Mouse (Mus musculus): ENCODE data around the gene Nell1.

Nell1 gene

DNA sequence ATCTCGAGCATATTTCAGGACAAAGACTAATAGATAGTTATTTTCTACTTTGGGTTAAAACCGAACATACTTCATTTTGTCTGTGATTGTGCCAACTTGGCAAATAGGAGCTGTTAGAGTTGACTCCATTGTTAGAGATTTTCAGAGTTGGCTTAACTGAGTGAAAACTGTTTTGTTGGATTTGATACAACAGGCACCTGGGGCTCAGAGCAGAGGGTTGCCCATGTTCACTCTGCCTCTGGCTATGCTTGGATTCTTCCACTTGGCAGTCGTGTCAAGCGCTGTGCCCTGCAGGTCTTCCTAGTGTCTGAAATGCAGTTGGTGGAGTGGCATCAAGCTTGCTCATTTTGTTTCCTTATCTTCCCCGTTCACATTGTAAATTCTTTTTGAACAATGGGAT is 363.6 kb downstream of the Nell1 start:
- DNase-seq: no peak

DNA sequence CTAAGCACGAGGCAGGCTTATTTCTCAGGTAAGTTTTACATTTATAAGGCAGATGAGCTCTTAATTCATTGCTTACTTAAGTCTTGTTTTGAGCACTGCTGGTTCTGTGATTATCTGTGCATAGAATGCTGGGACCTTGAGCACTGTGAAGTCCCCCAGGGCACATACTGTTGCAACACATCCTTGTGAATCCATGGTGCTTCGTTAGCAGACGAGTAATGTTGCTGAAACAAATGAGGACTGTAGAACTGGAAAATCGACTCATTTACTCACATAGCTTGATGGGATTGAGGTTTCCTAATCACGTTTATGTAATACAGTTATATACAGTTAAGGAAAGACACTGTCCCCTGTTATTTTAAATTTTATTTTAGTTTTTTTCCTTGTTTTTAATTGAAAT is 364.1 kb downstream of the Nell1 start:
- DNase-seq: no peak

DNA sequence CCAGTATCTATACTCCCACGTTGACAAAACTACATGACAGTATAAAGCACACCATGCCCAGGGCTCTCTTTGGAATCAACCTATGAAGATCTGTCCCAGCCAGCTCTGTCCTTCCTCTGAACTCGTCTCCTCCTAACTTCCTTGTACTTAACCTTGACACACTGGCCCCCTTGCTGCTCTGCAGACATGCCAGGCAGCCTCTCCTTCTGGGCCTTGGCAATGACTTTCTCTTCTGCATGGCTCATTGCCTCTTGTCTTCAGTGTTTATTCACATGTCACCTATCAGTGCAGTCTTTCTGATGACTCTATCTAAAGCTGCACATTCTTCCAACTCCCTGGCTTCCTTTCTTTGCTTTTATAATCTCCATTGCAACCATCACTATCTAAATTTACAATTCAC is 376.9 kb downstream of the Nell1 start:
- DNase-seq: no peak

DNA sequence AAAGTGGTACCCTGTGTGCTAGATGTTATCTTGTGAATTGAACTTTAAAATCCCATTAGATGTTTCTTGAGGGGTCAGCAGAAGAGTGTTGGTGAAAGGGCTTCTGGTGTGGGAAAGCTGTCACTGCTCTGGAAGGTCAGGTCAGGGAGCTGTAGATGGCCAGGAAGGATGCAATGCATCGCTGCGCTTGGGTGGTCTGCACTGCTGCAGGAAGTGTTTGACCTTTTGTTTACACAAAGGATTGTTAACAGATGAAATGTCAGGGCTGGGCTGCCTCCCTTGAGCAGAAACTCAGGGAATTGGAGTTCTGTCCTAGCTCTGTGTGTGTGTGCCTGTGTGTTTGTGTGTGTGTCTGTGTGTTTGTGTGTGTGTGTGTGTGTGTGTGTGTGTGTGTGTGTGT is 382.5 kb downstream of the Nell1 start:
- no peak for DNase-seq

DNA sequence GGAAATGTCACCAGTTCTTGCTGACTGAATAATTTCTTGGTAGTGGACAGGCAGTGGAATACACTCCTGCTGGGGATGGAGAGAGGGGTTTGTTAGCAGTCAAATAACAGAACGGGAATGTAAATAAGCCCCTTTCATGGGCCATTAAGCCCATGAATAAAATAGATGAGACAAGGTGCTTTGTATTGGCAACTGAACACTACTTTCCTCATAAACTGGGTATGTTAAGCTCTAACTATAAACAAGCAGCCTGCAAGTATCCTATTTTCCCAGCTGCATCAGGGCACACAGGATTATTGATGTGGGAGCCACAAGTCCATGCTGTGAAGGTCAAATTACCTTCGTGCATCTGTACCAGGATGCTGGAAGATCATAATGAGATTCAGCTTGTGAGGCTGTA is 387.4 kb downstream of the Nell1 start:
- DNase-seq: no peak

DNA sequence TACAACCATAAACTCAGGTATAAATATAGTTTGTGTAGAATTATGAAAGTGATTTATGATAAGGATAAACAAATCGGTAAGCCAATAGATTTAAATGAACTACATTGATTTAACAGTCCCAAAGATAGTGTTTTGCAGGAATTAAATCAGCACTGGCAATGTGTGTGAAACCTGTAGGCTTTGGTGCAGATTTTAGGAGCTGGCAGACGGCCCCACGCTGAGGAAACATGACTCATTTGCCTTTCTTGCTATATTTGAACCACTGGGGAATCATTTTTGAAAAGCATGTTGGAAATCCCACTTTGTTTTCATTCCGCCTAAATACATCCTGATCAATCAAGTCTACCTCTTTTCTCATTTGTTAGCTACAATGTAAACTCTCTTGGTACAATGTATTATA is 400.2 kb downstream of the Nell1 start:
- no peak for DNase-seq

DNA sequence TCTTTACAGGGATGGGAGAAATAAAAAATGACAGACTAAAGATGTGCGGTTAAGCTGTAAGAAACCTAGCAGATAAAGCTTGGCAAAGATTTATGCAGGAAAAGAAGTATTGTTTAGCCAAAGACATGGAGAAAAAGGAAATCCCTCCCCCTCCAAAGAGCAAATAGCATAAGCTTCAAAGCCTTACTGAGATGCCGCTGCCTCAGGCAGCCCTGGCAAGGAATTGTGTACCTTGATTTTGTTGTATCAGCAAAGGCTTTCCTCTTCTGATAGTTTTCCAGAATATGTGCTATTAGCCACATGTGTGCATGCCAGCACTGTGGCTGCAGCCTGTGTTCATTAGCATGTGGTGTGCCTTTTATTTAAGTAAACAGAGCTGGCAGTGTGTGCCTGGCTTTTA is 435.8 kb downstream of the Nell1 start:
- no peak for DNase-seq

DNA sequence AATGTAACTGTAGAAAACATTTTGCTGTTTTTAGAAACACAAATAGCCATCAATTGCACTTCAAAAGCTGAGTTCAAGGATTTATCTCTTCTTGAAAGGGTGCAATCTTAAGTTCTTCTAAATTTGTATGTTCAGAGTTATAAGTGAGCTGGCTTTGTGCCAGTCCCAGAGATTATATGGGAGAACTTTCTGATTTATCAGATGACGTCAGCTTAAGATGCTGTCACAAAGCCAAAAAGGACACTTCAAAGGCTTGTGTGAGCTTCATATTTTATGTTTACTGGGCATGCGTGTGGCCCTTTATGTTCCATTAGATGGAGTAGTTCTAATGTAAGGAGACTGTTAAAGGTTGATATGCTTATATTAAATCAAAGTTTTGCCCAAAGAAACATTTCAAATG is 445.3 kb downstream of the Nell1 start:
- DNase-seq: no peak

DNA sequence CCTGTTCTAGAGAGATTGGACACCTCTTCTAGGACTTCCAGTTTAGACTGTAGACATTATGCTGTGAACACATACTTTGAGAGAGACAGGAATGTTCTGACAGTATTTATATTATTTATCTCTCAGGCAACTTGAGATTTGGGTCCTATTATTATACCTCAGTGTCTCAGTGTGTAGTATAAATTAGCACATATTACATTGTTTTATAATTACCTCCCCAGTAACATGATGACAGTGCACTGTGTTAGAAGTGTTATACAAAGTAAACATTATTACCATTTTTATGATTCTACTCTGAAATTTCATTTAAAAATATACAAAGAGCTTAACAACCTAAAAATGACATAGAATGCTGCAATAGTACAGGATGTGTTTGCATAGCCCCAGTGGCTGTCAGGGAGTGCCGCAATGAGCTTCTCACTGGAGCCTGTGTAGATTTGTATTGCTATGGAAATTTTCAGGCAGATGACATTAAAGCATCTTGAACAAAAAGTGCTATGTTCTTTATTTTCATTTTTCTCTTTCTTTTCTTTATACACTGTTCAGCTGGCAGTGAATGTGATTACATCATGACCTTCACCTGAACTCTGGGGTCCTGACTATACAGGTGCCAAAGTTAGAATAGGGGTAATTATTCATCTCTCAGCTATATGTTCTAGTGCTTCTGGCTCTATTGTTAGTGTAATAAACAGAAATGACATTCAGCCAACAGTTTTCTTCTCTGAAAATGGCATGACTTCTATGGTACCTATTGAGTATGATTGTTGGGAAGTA is 447.9 kb downstream of the Nell1 start:
- DNase-seq: no peak

DNA sequence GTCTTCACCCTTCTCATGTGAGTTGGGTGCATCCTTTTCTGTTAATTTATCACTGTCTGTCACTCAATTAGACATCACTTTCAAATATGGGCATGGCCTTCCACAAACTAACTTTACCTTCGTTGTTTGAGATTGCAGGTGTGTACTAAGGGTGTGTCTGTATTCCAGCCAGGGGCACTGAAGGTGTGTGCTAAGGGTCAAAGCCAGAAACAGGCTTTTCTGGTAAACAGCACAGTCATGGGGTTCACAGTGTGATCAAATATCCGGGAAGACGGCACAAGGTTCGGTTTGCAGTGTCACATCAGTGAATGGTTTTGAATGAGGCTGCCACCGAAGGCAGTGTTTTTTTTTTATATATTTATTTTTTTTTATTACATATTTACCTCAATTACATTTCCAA is 455.1 kb downstream of the Nell1 start:
- DNase-seq: no peak

DNA sequence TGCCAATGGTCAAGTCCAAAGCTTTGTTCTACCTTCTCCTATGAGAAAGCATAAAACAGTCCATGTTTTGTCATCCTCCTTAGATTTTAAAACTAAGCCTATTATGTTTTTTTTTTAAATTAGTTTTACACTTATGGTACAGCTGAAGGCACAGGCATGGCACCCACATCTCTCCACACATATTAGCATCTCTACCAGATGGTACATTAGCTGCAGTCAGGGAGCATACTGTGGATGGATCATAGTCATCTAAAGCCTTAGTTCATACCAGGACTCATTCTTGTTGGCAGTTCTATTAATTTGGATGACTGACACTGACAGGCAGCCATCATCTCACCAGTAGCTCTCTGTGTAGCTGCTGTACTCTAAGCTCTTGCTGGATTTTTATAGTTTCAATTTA is 466.6 kb downstream of the Nell1 start:
- no peak for DNase-seq

DNA sequence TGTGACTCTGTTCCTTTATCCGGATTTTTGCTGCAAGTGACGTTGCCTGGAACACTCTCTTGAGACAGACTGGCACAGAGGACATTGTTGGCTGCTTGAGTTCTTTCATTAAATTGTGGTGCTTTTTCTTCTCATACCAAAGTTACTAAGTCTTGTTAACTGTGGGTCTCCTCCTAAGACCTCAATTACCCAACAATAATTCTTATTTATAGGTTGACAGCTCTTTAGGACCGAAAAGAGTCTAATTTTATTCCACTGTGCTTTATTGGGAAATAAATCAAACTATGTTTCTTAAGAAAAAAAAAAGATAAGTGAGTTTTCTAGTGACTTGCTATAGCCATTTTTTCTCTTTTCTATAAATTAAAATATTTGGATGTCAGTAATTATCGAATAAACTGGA is 472.7 kb downstream of the Nell1 start:
- DNase-seq: no peak

DNA sequence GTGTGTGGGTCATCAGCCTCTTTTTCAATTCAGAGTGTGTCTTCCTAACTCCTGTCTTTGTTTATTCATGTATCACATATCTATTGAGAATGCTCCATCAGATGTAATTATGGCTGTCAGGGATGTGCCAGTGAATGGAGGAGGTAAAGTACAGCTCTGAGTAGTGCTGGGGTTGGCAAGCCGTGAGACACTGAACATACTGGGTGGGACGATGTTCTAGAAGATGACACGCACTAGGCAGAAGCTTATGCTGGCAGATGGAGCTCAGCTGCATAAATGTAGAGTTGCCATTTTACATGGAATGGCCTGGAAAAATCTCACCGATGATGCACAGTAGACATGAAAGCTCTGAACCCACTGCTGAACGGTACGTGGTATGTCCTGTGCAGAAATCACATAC is 493.1 kb downstream of the Nell1 start:
- no peak for DNase-seq

DNA sequence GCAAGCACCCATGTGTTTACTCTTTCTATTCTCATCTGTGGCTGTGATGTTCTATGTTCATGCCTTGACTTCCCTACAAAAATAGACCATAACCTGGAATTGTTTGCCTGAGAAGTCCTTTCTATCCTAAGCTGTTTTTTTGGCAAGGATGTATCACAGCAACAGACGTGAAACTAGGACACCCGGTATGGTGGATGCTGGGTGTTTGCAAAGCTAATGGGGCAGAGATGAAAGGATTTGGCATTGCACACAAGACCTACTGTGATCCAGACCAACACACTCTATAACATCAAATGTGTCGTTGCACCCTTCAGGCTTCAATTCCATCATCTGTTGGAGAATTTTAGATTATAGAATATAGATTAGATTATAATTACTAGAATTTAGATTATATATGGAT is 495.9 kb downstream of the Nell1 start:
- no peak for DNase-seq

DNA sequence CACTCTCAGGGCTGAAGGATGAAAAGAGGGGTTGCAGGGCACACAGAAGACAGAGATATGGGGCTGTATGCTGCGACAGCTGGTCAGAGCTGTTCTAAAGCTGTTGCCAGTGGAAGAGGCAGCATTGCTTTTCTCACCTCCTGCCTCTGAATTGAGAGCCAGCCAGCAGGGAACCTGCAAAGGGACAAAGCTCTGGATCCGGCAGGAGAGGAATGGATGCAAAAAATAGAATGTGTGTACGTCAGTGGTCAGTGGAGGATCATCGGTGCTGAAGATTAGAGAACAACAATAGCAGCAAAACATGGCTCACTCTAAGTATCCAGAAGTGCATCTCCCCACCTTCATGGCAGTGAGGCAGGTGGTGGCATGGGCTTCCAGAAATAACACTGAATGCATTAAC is 507.3 kb downstream of the Nell1 start:
- DNase-seq: no peak

DNA sequence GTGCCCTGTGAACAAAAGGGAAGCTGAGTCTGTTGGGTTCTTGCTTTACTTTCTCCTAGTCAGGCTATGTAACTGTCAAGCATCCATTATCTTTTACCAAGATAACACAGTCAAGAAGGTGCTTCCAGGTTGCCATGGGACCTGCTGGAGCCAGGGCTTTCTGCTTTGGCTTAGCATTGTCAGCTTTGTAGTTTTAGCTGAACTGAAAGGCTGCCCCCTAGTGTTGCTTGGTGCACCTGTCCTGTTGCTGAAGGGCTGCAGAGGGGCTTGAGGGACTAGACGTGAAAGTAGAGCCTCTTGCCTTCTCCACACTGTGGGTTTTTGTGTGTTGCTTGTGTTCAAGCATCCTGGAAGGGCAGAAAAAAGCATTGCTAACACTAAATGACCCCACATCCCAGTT is 510.6 kb downstream of the Nell1 start:
- no peak for DNase-seq

DNA sequence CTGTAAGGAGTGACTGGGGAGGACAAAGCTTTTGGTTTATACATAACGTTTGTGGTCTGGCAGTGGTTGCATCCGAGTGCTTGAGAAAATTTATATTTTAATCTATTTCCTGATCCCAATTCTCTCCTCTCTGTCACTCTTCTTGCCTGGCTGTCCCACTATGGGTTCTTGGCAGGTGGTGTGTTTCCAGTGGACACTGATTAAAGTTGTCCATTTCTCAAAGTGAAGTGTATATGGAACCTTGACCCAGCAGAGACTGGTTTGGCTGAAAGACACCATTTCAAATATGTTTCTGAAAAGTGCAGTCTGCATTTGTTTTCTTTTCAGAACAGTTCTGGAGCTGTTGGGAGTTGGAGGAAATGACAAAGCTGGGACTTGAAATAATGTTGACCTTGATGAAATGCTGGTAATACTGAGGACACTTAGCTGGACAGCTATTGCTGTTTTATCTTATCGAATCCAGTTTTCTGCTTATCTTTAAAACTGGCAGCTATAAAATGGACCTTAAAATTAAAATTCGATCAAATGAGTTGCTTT is 512.3 kb downstream of the Nell1 start:
- no peak for DNase-seq

DNA sequence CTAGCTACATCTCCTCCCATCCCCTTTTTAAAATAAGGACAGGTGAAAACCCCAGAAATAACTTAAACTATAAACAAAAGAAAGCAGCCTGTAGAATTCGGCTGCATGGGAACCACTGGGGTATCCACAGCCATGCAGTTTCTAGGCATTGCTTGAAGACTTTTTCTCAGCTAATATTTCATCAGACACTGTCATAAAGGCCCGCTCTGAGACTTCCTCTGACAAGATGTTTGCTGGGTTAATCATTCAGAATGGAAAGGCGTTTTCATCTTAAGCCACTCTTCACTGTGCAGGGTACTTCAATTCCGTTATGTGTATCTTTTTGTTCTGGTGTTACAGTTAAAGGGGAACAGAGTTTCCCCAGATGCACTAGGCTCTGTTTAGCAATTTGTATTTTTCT is 526.9 kb downstream of the Nell1 start:
- no peak for DNase-seq

DNA sequence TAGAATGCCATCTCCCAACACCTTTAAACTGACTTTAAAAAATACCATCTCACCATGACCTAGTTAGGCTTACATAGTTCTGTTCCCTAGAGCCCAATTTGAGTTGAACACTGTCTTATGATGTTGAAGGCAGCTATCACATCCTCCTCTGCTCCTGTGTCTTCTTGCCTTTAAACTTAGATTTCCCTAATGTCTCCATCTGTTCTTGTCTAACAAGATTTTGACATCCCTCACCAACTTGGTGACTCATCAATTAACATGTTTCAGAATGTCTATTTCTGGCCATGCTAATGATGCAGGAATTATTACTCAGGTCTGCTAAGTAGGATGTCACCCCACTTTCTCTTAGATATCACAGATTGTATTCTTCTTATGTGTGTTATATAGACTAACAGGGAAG is 532.4 kb downstream of the Nell1 start:
- DNase-seq: no peak

DNA sequence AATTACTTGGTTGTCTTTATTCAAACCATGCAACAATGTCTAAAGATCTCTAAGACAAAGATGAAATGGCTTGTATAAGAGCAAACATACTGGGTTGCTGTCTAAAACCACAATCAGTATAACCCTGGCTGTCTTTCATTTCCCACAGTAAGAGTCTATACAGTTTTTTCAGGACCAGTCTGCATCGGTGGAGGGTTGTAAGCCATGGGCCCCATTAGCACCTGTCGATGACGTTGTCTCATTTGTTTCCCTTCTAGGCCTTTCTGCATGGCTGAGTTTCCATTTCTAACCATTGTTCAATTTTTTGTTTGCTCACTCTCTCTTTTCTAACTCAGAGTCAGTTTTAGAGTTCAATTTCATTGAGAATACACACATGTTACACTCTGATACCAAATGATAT is 540.2 kb downstream of the Nell1 start:
- no peak for DNase-seq

DNA sequence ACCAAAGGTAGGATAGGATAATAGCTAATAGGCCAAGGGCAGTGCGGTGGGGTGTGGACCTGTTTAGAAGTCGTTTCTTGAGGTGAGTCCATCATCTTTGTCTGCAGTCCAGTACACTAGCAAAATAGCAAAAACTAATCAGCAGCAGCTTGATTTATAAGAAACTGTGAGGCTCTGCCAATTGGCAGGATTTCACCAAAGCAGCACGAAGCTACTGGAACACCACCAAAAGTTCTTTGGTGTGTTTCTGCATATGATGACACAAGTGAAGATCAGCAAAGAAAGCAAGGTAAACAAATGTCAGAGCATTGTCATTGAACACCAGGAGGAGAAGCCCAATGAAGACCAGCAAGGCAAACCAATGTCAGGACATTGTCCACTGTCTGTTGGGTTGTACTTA is 542.0 kb downstream of the Nell1 start:
- DNase-seq: peak; percentile 80

DNA sequence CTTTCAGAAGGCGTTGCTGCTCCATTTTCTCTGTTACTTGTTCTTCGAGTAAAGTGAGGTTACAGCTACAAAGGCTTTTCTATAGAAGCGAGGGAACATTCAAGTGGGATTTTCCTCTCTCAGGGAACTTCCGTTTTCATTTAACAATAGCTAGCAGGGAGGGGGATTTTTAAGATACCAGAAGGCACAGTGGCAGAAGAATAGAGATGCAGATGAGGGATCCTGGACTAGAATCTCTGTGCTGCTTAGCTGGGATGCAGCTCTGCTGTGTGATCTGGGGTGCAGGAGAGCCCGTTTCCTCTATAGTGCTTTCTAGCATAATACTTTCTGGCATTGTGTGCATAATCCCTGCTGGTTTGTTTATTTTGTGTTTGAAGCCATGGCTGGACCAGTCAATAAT is 568.7 kb downstream of the Nell1 start:
- no peak for DNase-seq

DNA sequence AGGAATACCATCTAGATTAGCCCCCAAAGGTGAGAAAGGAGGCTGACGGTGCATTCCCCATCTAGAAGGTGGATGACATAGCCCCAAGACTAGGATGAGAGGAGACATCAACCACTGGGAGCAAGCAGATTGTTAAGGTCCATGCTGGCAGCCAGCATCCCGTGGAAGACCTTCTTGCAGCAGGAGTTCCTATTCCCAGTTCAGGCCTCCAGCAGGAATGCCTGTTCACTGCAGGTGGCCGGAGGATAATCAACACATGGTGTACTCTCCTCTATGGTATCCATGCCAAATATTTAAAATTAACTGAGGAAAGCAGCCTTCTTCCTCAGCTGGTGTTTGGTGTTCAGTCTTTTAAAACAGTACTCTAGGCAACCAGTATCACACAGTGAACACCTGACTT is 574.9 kb downstream of the Nell1 start:
- no peak for DNase-seq

DNA sequence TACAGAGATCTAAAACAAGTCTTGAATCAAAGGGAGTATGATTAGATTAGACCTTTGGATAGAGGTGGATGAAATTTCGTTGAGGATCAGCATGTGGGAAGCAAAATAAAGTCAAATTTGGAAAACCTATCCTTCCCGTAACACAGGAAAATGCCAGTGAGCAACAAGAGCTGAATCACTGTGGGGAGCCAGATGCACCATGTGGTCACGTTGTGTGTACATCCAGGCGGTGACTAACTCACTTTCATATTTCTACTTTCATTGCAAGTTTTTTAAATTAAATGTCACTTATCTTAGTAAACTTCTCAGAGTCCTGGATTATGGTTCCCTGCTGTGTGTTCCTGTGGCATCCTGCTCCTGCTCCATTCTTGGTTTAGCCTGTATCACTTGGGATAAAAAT is 576.8 kb downstream of the Nell1 start:
- no peak for DNase-seq

DNA sequence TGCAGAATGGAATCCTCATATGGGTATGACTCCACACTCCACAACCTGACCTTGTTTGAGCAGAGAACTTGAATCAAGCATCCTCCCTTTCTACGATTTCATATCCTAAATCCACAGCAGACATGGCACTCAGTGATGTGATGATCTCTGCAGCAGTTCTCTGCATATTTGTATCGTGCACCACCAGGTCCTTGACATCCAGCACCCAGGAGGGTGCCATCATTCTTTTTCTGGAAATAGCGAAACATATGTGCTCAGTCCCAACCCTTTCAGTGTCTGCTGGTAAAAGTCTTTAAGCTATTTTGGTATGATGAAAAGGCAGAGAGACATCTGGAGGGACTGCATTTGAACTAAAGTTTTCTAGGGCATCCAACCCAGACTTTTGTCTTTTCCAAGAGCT is 588.0 kb downstream of the Nell1 start:
- DNase-seq: no peak
